Mouse (Mus musculus): ENCODE data around the gene Ppp1r14b.
A peak's percentile ranks its signal among the peaks of the same experiment; 100 is the strongest.

The Ppp1r14b gene

GRCm38 (mm10) chr19:6942764-6943163 lies 32.0 kb upstream of the Ppp1r14b start:
- no peak for DNase-seq (ENCODE audit: low spot score in 2 of 2)

- no peak for DNase-seq (ENCODE audit: low spot score in 2 of 2)
Observed at GRCm38 (mm10) chr19:6943709-6944108, 31.1 kb upstream of the Ppp1r14b start.

- DNase-seq (ENCODE audit: low spot score in 2 of 2), result no peak
Observed at GRCm38 (mm10) chr19:6947742-6948141, 27.0 kb upstream of the Ppp1r14b start.

- DNase-seq (ENCODE audit: low spot score in 2 of 2), result no peak
Observed at GRCm38 (mm10) chr19:6948186-6948585, 26.6 kb upstream of the Ppp1r14b start.

GRCm38 (mm10) chr19:6949532-6949931 lies 25.2 kb upstream of the Ppp1r14b start:
- DNase-seq (ENCODE audit: low spot score in 2 of 2), result no peak

GRCm38 (mm10) chr19:6949951-6950350 lies 24.8 kb upstream of the Ppp1r14b start:
- no peak for DNase-seq (ENCODE audit: low spot score in 2 of 2)

- peak; percentile 29 to 33 for DNase-seq (ENCODE audit: low spot score in 2 of 2)
Observed at GRCm38 (mm10) chr19:6950613-6951153, 24.1 kb upstream of the Ppp1r14b start.

- peak; percentile 66 to 73 for DNase-seq (ENCODE audit: low spot score in 2 of 2)
Observed at GRCm38 (mm10) chr19:6951381-6951968, 23.3 kb upstream of the Ppp1r14b start.

- peak; percentile 32 to 44 for DNase-seq (ENCODE audit: low spot score in 2 of 2)
Observed at GRCm38 (mm10) chr19:6951994-6952711, 22.6 kb upstream of the Ppp1r14b start.

- DNase-seq (ENCODE audit: low spot score in 2 of 2), result peak in 1 of 2 experiments; percentile 34
Observed at GRCm38 (mm10) chr19:6952712-6953037, 22.1 kb upstream of the Ppp1r14b start.

- peak in 1 of 2 experiments; percentile 35 for DNase-seq (ENCODE audit: low spot score in 2 of 2)
Observed at GRCm38 (mm10) chr19:6954046-6954445, 20.7 kb upstream of the Ppp1r14b start.

- DNase-seq (ENCODE audit: low spot score in 2 of 2), result no peak
Observed at GRCm38 (mm10) chr19:6955424-6955823, 19.3 kb upstream of the Ppp1r14b start.

GRCm38 (mm10) chr19:6956461-6956860 lies 18.3 kb upstream of the Ppp1r14b start:
- no peak for DNase-seq (ENCODE audit: low spot score in 2 of 2)

- DNase-seq (ENCODE audit: low spot score in 2 of 2), result no peak
Observed at GRCm38 (mm10) chr19:6968491-6969271, 6.1 kb upstream of the Ppp1r14b start.

GRCm38 (mm10) chr19:6969291-6969664 lies 5.5 kb upstream of the Ppp1r14b start:
- no peak for DNase-seq (ENCODE audit: low spot score in 2 of 2)

- peak in 1 of 2 experiments; percentile 74 for DNase-seq (ENCODE audit: low spot score in 2 of 2)
Observed at GRCm38 (mm10) chr19:6969665-6970381, 4.9 kb upstream of the Ppp1r14b start.

GRCm38 (mm10) chr19:6970460-6971085 lies 4.2 kb upstream of the Ppp1r14b start:
- no peak for DNase-seq (ENCODE audit: low spot score in 2 of 2)

- no peak for DNase-seq (ENCODE audit: low spot score in 2 of 2)
Observed at GRCm38 (mm10) chr19:6971644-6972043, 3.1 kb upstream of the Ppp1r14b start.

GRCm38 (mm10) chr19:6972247-6972917 lies 2.4 kb upstream of the Ppp1r14b start:
- no peak for DNase-seq (ENCODE audit: low spot score in 2 of 2)

GRCm38 (mm10) chr19:6973581-6974190 lies 1.1 kb upstream of the Ppp1r14b start:
- DNase-seq (ENCODE audit: low spot score in 2 of 2), result no peak
